Mouse (Mus musculus) heart, postnatal 14 days (tissue): ENCODE measurements at regions not wholly inside any gene's neighbourhood (a gene's known extent, or its start where the extent isn't known, plus 50 kb on each side); places are given as distances from the start of the nearest gene placed in this dataset.

Experiments
- DNase-seq, 2 experiments: peaks; one replicate each; pipeline ENCODE4 v3.0.0; 2021 to 2022
- intact Hi-C: fragments of 180-260 bp; cut with DNase I; formaldehyde crosslinking; loops from one replicate; pipeline ENCODE4 v1.15.1; 2025

DNA sequence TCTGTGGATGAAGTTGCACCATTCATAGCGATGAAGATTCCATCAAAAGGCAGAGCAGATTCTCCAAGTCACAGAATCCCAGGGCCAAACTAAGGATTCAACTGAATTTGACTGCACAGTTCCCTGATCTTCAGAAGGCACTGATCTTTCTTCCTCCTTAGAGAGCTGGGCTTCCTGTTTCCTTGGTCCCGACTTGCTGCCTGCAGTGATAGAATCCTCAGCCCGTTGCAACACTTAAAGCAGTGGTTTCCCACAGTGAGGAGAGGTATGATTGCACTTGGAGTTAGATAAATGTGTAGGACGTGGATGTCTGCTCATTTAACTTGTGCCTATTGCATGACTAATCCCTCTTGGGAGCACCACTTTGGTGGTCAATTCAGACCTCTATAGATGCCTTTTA is 265.2 kb downstream of the Gm826 start:
- intact Hi-C loops, result no loop called here
- no peak for DNase-seq

DNA sequence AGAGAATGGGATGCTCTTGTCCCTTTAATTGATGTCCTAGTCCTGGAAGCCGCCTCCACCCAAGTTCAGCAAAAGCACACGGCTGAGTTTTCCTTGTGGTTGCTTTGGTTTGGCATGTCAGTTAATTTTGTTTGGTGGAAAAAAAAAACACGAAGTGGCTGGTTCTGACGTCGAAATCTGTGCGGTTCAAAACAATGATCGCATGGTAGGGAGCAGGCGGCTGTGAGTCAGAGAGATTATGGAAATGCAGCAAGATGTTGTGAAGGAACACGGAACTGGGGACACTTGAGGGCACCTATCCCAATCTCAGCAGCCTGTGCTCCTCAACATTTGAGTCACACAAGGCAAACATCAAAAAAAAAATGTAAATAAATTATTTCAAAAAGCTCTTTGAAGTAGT is 266.1 kb downstream of the Gm826 start:
- no peak for DNase-seq
- intact Hi-C loops, result loop anchor here (2.0 kb wide), 1 partner anchor 301 kb away; no protein-coding TSS in a partner anchor

DNA sequence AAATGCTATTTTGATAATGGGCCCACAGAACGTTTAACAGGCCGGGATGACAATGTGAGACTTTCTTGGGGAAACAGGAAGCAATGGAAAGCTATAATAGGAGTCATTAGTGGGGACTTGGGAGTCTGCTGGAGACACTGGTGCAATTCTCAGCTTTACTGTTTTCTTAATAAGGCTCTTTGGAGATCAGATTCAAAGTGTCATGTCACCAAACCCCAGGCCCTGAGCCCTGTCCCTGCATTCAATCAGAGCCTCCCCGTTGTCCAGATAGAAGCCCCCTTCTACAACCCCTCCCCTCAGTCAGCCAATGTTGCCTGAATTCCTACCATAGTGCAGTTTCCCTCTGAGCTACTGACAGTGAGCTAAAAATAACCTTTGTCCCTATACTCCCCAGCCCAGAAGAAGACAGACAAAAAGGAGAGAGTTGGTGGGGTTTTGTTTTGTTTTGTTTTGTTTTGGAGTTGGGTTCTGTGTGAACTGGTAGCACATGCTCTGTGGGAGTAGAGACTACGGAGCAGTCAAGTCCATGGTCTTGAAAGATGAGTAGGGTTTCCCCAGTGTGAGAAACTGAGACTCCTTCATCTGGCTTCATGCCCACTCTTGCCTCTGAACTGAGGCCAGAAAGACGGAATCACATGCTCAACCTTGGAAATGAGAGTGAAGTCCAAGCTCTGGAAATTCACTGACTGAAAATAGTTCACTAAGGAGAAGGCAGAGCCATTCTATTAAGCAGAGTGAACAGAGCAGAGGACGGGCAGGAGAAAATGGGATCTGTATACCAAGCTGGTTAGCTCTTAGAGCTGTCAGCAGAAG is 267.3 kb downstream of the Gm826 start:
- intact Hi-C loops, result loop anchor here (2.0 kb wide), 1 partner anchor 302 kb away; no protein-coding TSS in a partner anchor

DNA sequence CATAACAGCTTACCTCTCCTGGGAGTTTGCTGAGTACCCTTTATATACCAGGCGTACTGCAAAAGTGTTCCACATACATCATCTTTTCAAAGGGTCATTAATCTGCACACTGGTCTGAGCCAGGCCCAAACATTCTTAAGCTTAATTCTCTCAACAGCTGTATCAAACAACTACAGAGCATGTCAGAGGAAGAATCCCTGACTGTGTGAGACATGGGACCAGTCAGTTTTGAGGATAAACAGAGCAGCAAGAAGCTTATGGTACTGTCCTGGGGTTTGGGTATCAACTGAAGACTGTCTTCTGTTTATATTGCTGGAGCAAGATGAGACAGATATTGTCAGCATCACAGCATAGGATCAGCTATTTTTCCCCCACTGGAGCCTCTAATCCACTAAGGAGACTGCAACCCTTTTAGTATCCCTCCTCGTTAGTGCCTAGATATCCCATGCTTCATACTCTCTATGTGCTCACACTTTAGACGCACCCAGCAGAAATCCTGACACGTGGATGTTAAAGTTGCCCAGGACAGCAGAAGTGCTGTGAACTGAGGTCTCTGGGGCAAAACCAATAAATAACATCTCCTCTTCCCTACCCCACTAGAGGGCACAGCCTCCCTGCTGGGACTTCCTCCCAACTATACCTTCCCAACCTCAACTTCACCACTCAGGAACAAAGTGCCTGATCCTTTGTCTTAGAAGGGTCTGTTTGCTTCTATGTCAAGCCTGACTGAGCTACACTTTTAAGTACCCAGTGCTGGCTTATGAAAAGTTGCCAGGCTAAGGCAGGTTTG is 271.6 kb downstream of the Gm826 start:
- intact Hi-C loops, result loop anchor here (5.0 kb wide), 1 partner anchor 515 kb away; no protein-coding TSS in a partner anchor

More for the DNA sequence above, 267.3 kb downstream of the Gm826 start:
- peak; percentile 40 to 67 for DNase-seq

DNA sequence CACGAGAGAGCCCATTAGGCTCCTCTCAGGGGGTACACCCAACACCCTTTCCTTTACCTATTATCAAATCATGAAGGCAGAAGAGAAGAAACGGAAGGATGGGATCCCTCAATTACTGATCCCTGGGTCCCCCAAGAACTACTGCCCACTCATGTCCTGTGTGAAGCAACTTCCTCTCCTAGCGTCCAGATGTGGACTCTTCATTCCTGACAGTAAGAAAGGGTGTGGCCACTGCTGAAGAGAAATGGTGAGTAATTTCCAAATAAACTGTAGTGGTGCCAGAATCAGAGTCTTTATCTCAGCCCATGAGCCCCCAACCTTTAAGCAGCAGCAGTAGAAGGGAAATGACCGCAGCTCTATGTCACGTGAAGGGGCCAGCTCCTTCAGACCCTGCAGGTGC is 273.9 kb downstream of the Gm826 start:
- intact Hi-C loops, result loop anchor here (5.0 kb wide), 1 partner anchor 517 kb away; no protein-coding TSS in a partner anchor
- no peak for DNase-seq

More for the DNA sequence above, 271.6 kb downstream of the Gm826 start:
- DNase-seq, result no peak

DNA sequence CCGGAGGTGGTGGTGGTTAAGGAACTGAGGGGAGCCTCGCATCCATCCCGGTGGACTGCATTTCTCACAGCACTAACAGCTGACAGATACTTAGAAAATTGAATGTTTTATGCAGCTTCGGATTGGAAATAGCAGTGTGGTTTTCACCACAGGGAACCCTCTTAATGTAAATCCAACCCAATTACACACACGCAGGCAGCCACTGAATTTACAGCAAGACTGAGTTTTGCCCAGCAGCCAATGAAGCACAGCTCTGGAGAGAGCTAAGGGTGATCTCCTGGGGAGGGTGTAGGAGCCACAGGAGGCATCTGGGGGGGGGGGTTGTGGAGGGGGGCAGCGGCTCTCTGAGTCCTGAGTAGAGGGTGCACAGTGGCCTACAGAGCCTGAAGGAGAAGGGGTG is 276.8 kb downstream of the Gm826 start:
- no peak for DNase-seq
- intact Hi-C loops, result no loop called here

DNA sequence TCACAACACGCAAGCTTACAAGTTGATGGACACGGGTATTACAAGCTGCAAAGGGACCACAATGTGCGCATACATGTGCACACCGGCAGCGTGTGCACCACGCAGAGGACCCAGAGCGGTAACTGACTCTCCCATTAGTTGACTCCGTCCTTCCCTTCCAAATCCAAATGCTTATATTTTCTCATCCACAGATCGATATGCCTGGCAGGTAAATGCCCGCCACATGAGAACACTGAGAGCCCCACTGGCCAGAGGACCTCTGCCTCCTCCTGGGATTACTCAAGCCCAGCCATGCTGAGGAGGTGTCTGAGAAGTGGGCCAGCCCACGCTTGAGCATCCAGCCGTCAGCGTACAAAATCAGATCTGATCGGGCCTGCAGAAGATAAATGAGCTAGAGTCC is 279.6 kb downstream of the Gm826 start:
- intact Hi-C loops, result no loop called here
- DNase-seq, result no peak

DNA sequence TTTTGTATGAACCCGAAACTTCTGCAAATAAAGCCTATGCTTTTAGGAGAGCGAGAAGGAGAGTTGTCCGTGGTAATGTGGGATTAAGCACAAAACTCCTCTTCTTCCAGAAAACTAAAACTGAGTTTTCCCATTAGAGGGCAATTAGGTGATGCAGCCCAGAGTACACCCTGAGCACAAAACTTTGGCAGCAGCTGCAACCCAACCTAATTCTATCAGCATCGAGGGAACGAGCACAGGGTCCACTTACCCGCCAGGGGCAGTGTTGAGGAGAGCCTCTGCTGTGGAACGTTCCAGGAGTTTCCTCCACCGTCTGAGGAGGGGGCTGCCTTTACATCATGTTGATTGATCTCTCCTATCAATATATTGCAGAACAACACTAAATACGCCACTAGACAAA is 285.7 kb downstream of the Gm826 start:
- DNase-seq, result no peak
- intact Hi-C loops, result no loop called here

DNA sequence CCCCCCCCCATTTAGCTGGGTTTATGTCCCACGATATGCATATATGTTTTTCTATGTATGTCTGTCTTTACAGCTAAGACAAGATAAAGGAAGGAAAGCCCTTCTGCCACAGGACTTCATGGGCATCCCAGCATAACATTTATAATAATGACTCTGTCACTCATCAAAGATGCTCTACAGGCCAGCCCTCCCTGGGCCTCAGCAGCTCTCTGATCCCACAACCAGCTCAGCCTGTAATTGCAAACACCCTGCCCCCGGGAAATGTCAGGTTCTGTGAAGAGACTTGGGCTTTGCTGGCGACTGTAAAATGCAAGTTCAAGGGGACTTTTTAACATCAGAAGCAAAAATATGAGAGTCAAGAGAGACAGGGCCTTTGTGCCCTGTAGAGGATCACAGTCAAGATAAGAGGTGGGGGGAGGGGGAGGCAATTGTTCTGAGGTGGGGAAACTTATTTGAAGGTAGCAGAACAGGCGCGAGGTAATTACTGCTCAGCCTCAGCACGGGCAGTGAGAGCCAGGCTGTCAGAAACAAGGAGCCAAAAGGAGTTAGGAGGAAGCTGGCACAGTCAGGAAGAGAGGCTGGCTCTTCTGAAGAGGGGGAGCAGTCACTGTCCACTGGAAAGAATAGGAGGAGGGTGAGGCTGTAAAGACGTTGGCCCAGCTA is 286.9 kb downstream of the Gm826 start:
- no peak for DNase-seq
- intact Hi-C loops, result no loop called here

DNA sequence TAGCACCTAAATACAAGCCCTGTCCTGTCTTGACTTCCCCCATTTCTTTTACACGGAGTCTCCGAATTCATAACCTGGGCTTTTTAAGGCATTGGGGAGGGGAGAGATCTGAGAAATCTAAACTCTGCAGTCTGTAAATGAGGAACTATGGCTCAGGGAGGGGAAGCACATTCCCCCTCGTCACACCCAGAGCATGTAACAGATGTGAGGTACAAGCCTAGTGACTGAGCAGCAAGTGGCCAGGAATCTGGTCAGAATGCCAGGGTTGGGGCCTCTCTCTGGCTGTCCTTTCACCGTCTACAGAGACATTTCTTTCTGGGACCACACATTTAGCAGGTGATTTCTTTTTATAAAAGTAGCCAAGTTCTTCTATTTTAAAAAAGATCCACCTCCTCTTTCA is 289.4 kb downstream of the Gm826 start:
- no peak for DNase-seq

DNA sequence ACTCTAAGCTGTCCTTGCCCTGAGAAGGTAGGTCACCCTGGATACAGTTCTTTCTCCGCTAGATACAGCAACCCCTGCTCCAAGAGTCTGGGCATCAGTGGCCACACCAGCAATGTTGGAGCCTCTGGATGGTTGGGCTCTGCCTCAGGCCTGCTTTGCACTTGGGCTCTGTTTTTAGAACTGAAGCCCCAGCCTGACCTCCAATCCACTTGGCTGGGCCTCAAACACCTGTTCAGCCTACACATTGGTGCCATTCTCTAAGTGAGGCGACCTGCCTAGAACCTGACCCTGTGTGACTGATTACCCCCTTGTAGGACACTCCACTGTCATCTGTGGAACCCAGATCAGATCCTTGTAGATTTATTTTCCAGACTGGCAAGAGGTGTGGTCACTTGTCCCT is 289.8 kb downstream of the Gm826 start:
- intact Hi-C loops, result no loop called here
- peak; percentile 16 to 58 for DNase-seq

More for the DNA sequence above, 289.4 kb downstream of the Gm826 start:
- intact Hi-C loops, result no loop called here

DNA sequence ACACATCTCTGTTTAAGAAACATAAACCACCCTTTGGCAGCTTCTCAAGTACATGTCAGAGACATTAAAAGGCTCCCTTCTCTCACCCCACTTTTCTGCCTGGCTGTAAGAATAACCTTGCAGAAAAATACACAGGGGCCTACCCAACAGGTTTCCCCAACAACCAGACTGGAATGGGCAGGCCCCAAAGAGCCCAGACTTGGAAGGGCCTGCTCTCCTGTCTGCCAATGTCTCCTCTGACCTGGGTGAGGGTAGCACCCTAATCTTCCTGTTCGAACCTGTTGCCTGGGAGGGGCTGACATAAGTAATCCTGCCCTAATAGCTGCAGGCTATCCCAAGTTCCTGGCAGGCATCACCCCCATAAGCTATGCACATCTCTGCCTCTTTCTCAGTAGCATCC is 304.5 kb downstream of the Gm826 start:
- intact Hi-C loops, result no loop called here
- DNase-seq, result no peak

DNA sequence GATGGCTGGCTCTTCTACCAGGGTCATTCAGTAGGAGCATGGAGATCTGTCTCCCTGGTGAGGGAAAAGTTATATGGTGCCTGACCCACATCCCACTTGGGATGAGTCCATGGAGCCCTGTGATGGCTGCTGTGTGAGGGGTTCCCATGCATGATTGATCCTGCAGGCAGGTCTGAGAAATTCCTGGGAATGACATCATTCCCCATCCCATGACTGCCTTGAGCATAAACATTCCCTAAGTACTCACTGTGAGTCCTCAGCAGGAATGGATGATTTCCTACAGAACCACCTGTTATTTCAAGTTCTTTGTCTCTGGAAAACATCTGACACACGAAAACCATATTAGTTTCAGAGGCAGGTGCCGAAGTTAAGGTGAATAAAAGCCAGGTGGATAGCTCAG is 305.5 kb downstream of the Gm826 start:
- intact Hi-C loops, result no loop called here
- no peak for DNase-seq

DNA sequence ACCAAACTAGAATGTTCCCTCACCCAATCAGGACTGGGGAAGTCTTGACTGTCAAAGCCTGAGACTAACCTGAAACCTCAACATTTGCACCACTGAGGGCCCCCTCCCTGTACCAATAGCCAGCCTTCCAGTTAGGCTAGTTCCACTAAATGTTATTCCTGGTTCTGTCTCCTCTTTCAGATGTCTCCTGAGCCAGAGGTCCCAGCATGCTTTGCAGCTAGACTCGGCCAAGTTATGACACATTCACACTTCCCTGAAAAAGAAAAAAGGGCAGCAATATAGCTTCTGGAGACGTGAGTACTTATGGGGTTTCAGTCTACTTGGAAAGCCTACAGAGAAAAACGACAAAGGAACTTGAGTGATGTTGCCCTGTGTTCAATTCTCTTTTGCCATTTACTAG is 308.1 kb downstream of the Gm826 start:
- intact Hi-C loops, result no loop called here
- DNase-seq, result no peak

DNA sequence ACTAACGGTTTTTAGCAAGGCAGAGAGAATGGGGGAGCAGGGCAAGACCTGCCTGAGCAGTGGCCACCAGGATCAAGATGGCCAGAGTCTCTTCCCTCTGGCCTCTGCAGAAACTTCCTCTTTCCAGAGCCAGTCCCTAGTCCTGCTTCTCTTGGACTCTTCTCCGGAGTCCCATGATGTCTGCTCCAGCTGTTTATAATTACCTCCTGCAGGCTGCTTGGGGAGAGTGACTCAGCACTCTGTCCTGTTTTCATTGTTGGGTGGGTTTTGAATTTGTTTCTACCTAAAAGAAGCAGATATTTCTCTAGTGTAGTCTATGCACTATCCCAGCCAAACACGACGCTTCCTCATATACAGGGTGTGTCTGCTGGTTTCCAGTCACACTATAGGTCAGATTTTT is 312.4 kb downstream of the Gm826 start:
- intact Hi-C loops, result no loop called here
- DNase-seq, result peak in 1 of 2 experiments; percentile 11

DNA sequence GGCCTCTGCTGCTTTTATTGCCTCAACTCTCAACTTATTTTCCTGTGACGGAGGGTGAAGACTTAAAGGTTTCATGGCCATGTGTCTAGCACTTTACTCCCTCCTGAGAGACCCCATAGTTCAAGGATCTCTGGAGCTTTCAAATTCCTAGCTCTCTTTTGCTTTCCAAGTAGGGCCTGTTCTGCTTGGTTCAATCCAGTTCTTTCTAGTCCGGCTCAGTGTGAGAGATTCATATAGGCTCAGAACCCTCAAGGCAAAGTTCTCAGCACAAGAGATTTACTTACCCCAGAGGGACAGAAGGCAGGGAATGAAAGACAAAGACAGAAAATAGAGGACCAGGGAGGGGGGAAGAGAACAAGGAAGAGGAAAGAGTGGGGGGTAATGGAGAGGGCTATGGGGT is 313.1 kb downstream of the Gm826 start:
- no peak for DNase-seq
- intact Hi-C loops, result no loop called here

DNA sequence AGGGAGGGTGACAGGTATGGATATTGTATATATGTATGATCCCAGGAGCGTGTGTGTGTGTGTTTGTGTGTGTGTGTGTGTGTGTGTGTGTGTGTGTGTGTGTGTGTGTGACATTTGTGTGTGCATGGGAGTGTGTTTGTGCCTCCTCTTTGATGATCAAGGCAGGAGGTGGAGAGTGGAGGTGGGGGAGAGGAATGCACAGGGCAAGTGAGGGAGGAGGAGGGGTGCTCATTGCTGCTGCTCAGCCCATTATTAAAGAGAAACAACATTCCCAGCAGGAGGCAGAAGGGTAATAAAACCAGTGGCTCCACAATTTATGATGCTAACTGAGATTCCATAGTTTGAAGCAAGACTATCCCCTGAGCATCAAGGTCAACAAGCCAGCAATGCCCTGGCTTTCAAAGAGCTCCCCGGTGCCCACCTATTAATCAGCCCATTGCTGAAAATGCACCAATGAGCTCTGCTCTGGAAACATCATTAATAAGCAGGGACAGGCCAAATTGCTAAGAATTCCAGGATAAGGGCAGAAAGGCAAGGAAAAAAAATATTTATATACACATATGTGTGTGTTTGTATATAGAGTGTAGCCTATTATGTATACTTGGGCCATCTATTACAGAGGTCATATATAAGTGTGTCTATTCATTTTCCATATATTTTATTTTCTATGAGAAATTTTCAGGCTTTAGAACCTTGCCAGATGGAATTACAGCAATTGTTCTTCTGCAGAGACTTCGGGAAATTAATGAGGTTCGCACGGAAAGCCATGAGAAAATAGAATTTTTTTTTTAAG is 316.7 kb downstream of the Gm826 start:
- intact Hi-C loops, result no loop called here
- no peak for DNase-seq

DNA sequence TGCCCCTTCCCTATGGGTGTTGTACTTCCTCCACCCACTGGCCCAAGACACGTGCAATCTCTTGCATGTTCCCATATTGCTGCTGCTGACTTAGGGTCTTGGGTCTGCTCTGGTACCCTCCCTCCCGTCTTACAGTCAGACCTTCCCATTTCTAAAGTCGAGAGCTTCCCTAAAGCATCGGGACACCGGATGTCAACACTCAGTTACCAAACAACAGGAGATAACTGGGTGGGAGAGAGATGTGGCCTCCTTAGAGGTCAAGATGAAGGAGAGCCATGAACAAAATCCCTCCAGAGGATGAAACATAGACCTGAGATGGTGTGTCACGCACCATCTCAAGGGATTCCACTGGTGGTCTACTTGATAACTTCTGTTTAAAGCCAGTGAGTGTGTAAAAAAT is 322.5 kb downstream of the Gm826 start:
- intact Hi-C loops, result no loop called here
- no peak for DNase-seq

DNA sequence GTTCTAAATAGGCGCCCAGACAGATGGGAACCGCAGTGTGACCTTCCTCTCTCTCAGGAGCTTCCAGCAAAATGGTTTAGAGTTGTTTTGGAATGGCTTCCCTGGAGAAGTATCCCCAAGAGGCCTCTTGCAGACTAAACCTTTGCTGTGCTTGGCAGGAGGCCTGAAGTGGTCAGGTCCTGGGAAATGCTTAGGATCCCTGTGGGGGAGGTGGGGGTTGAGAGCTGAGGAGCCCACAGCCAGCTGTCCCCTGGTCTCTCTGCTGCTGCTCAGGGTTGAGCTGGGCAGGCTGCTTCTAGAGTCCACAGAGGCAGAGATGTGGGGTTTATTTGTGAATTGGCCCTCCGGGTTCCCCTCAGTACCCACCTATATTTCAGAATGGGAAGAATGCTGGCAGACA is 331.3 kb downstream of the Gm826 start:
- DNase-seq, result peak; percentile 20 to 23
- intact Hi-C loops, result loop anchor here (5.0 kb wide), 1 partner anchor 365 kb away; the partner anchor contains the start of gene Mafb

DNA sequence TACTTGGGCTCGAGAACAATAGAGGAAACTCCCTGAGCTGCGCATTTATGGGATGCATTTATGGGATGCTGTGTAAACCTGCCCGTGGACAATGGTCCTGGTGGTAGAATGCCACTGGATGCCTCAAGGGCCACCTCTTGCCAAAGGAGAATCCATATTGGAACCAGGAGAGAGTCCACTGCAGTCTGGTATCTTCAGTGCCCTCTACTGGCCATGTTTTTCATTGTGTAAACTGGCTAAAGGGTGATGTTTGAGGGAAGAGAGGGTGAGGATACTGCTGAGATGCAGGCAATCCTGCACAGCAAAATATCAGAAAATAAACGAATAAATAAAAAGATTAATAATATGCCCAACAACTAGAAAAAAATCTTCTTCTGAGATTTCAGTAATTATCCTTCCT is 333.5 kb downstream of the Gm826 start:
- intact Hi-C loops, result loop anchor here (5.0 kb wide), 1 partner anchor 367 kb away; the partner anchor contains the start of gene Mafb
- peak in 1 of 2 experiments; percentile 31 for DNase-seq
